ENCODE assay signal across 16 mouse cellular contexts in genomic region chr1:84254361-84254760, GRCm38 (mm10).
DNase-seq lines count a peak whose midpoint lies in the region; ATAC-seq and TF ChIP-seq lines count a peak whose summit lies in the region.
"Had no signal": no experiment of that assay in that cellular context is flagged by ENCODE, and none has a peak within 500 bp of the region (broad histone marks: within the 10 kb centered on the region; RNA-seq: fewer than 3 reads in every experiment).

No protein-coding gene starts in this region.

- no peaks in the 10 kb centered on the region for H3K27me3 ChIP-seq in embryonic facial prominence, embryonic 15.5 days
- H3K27me3 ChIP-seq in embryonic facial prominence, embryonic 10.5 days (replicated peaks; ENCODE audit: low read depth, poor library complexity, severe bottlenecking) = no peaks in the 10 kb centered on the region
- no peaks in the 10 kb centered on the region for H3K27me3 ChIP-seq in kidney, embryonic 14.5 days (ENCODE audit: control insufficient read depth, insufficient read depth, low read length)
- H3K27me3 ChIP-seq in liver, postnatal 0 days (ENCODE audit: insufficient read depth, low read length) = no peaks in the 10 kb centered on the region
- no peaks in the 10 kb centered on the region for H3K27me3 ChIP-seq in liver, embryonic 12.5 days (replicated peaks)
- H3K27me3 ChIP-seq: forebrain, embryonic 12.5 days; hindbrain, embryonic 12.5 days had no signal

- H3K9ac ChIP-seq in embryonic facial prominence, embryonic 15.5 days = no peak overlapping the region
- no peak overlapping the region for H3K9ac ChIP-seq in kidney, embryonic 14.5 days (ENCODE audit: low read depth, low read length)
- H3K9ac ChIP-seq in liver, postnatal 0 days (replicated peaks) = no peak overlapping the region
- H3K9ac ChIP-seq in liver, embryonic 12.5 days = no peak overlapping the region
- H3K9ac ChIP-seq: forebrain, embryonic 12.5 days; hindbrain, embryonic 12.5 days had no signal

- H3K4me3 ChIP-seq in embryonic facial prominence, embryonic 15.5 days (replicated peaks) = no peak overlapping the region
- no peak overlapping the region for H3K4me3 ChIP-seq in embryonic facial prominence, embryonic 10.5 days
- no peak overlapping the region for H3K4me3 ChIP-seq in kidney, embryonic 14.5 days (ENCODE audit: low read length)
- H3K4me3 ChIP-seq in liver, postnatal 0 days (ENCODE audit: low read depth, low read length) = no peak overlapping the region
- H3K4me3 ChIP-seq in liver, embryonic 12.5 days = no peak overlapping the region
- H3K4me3 ChIP-seq: forebrain, embryonic 12.5 days; hindbrain, embryonic 12.5 days had no signal

- no peak for TF ChIP-seq CTCF in liver, postnatal 0 days (IDR thresholded peaks at IDR 0.05; ENCODE audit: low read depth)

- WGBS in embryonic facial prominence, embryonic 15.5 days = 72% methylated on average over 5 of the region's 5 CpGs
- 83% methylated on average over 5 of the region's 5 CpGs for WGBS in embryonic facial prominence, embryonic 10.5 days
- WGBS in kidney, embryonic 14.5 days = 40% methylated on average over 5 of the region's 5 CpGs
- 51% methylated on average over 5 of the region's 5 CpGs for WGBS in liver, postnatal 0 days (ENCODE audit: insufficient replicate concordance)
- 55% methylated on average over 5 of the region's 5 CpGs for WGBS in liver, embryonic 12.5 days (ENCODE audit: insufficient replicate concordance)

- H3K4me2 ChIP-seq in embryonic facial prominence, embryonic 15.5 days (replicated peaks) = no peak overlapping the region
- H3K4me2 ChIP-seq in kidney, embryonic 14.5 days (replicated peaks; ENCODE audit: low read depth, low read length) = no peak overlapping the region
- 0 out of 2 replicates have a peak overlapping the region, but pooled peaks have one; percentile 10 for H3K4me2 ChIP-seq in liver, postnatal 0 days (ENCODE audit: low read depth, low read length)
- no peak overlapping the region for H3K4me2 ChIP-seq in liver, embryonic 12.5 days
- H3K4me2 ChIP-seq: forebrain, embryonic 12.5 days; hindbrain, embryonic 12.5 days had no signal

- no peak for ATAC-seq in embryonic facial prominence, embryonic 15.5 days (ENCODE audit: insufficient number of reproducible peaks, low FRiP score, low TSS enrichment, low read depth)
- no peak for ATAC-seq in kidney, embryonic 14.5 days (ENCODE audit: low FRiP score, low TSS enrichment)
- no peak for ATAC-seq in liver, postnatal 0 days
- ATAC-seq in liver, embryonic 12.5 days = no peak
- no peak for ATAC-seq in erythroid progenitor cell, adult 5-6 weeks (replicated peaks; ENCODE audit: low FRiP score, poor library complexity, severe bottlenecking)
- ATAC-seq: CD4-positive, CD25-positive, alpha-beta regulatory T cell, adult 4 months; forebrain, embryonic 16.5 days had no signal

- H3K27ac ChIP-seq in embryonic facial prominence, embryonic 15.5 days (replicated peaks) = 0 out of 2 replicates have a peak overlapping the region, but pooled peaks have one; percentile 28
- H3K27ac ChIP-seq in embryonic facial prominence, embryonic 10.5 days (replicated peaks) = no peak overlapping the region
- H3K27ac ChIP-seq in kidney, embryonic 14.5 days (ENCODE audit: low read depth, low read length) = no peak overlapping the region
- peak overlapping the region; percentile 49; the same call in 1 of the 2 replicates for H3K27ac ChIP-seq in liver, postnatal 0 days (ENCODE audit: low read depth)
- no peak overlapping the region for H3K27ac ChIP-seq in liver, embryonic 12.5 days
- H3K27ac ChIP-seq: forebrain, embryonic 12.5 days; hindbrain, embryonic 12.5 days had no signal

- DNase-seq in embryonic facial prominence, embryonic 10.5 days (ENCODE audit: low spot score) = no peak
- peak; percentile 14 for DNase-seq in kidney, adult 18-20 months
- no peak for DNase-seq in liver, postnatal 0 days
- peak; percentile 13 to 26 for DNase-seq in kidney, postnatal 4 days
- DNase-seq: B cell, adult 2 months; cerebellum, adult 2 months; gastrocnemius, postnatal 25 days had no signal

- H3K9me3 ChIP-seq in embryonic facial prominence, embryonic 15.5 days (replicated peaks) = no peaks in the 10 kb centered on the region
- no peaks in the 10 kb centered on the region for H3K9me3 ChIP-seq in embryonic facial prominence, embryonic 10.5 days
- no peaks in the 10 kb centered on the region for H3K9me3 ChIP-seq in kidney, embryonic 14.5 days (ENCODE audit: control insufficient read depth, low read length)
- H3K9me3 ChIP-seq in liver, postnatal 0 days (ENCODE audit: low read length) = no peaks in the 10 kb centered on the region
- no peaks in the 10 kb centered on the region for H3K9me3 ChIP-seq in liver, embryonic 12.5 days (replicated peaks)
- H3K9me3 ChIP-seq: forebrain, embryonic 12.5 days; hindbrain, embryonic 12.5 days had no signal

- no peaks in the 10 kb centered on the region; the same call in 1 of the 2 replicates for H3K4me1 ChIP-seq in embryonic facial prominence, embryonic 15.5 days
- H3K4me1 ChIP-seq in embryonic facial prominence, embryonic 10.5 days = no peaks in the 10 kb centered on the region
- H3K4me1 ChIP-seq in kidney, embryonic 14.5 days (ENCODE audit: control insufficient read depth, insufficient read depth, low read length) = 0 out of 2 replicates have a peak, but pooled peaks cover 3% of the 10 kb centered on the region
- peaks cover 6% of the 10 kb centered on the region; the same call in 1 of the 2 replicates for H3K4me1 ChIP-seq in liver, postnatal 0 days (ENCODE audit: insufficient read depth)
- H3K4me1 ChIP-seq in liver, embryonic 12.5 days = no peaks in the 10 kb centered on the region

- no peaks in the 10 kb centered on the region for H3K36me3 ChIP-seq in embryonic facial prominence, embryonic 15.5 days
- no peaks in the 10 kb centered on the region for H3K36me3 ChIP-seq in embryonic facial prominence, embryonic 10.5 days (replicated peaks)
- no peaks in the 10 kb centered on the region for H3K36me3 ChIP-seq in kidney, embryonic 14.5 days (ENCODE audit: control insufficient read depth, insufficient read depth, low read length)
- H3K36me3 ChIP-seq in liver, postnatal 0 days (replicated peaks; ENCODE audit: insufficient read depth, low read length) = no peaks in the 10 kb centered on the region
- H3K36me3 ChIP-seq in liver, embryonic 12.5 days = no peaks in the 10 kb centered on the region
- H3K36me3 ChIP-seq: forebrain, embryonic 12.5 days; G1E; hindbrain, embryonic 12.5 days had no signal

- no peak for TF ChIP-seq EP300 in liver, postnatal 0 days (IDR thresholded peaks at IDR 0.05; ENCODE audit: low read depth)

Comparison
In these comparisons a context has a peak if more than half of its experiments do, and no peak if none do; other contexts are left out.
1. H3K27ac ChIP-seq: peak in embryonic facial prominence, embryonic 15.5 days (single experiment) and liver, postnatal 0 days (single experiment); none in embryonic facial prominence, embryonic 10.5 days (single experiment), kidney, embryonic 14.5 days (single experiment) and liver, embryonic 12.5 days (single experiment).
2. DNase-seq: peak in kidney, adult 18-20 months (single experiment) and kidney, postnatal 4 days (2 of 2); none in embryonic facial prominence, embryonic 10.5 days (single experiment) and liver, postnatal 0 days (single experiment).